Mouse (Mus musculus): Measurements from ENCODE around the gene Brs3. TPM values are rescaled to one million over a fixed set of nuclear protein-coding genes. Genes with fewer than 3 reads are reported as not detected.

Brs3 gene
- polyA plus RNA-seq, 1 experiment from 2014 or later: not detected

Other genes starting within 250 kb of the Brs3 start
- 1.4 and 1.8 TPM in 2 replicates for gene Map7d3, start 220.7 kb upstream of the Brs3 start, polyA plus RNA-seq (2014; fragmentation: Nextera tagmentation; extraction: Ambion mirVana)
- gene Adgrg4, start 172.9 kb upstream of the Brs3 start, polyA plus RNA-seq (2014; fragmentation: Nextera tagmentation; extraction: Ambion mirVana): 0.05 TPM in 1 of 2 replicates, not detected in the other
- gene Htatsf1, start 10.5 kb downstream of the Brs3 start, polyA plus RNA-seq (2014; fragmentation: Nextera tagmentation; extraction: Ambion mirVana): 87.6 and 88.5 TPM in 2 replicates
- 0.12 TPM in 1 of 2 replicates, not detected in the other for gene Vgll1, start 45.0 kb downstream of the Brs3 start, polyA plus RNA-seq (2014; fragmentation: Nextera tagmentation; extraction: Ambion mirVana)
- gene Cd40lg, start 169.1 kb downstream of the Brs3 start, polyA plus RNA-seq (2014; fragmentation: Nextera tagmentation; extraction: Ambion mirVana): not detected in 2 replicates